Mouse (Mus musculus): ENCODE measurements around the gene Nwd1.

DNA sequence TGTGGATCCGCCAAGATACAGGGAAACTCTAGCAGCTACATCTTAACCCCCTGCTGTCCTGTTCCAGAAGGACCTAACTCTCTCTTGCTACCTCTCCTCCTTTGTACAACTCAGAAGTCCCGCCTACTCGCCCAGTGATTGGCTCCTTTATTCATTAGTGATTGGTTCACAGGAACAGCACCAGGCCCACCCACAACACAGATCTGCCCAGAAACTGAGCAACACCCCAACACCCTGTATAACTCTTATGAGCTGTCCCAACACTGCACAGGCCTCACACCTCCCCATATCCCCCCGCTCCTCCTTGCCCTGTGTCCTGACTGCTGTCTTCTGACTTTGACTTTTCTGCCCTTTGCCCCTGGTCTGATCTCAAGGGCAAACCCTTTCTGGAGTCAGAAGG is 119.2 kb downstream of the Nwd1 start:
- no peak for TF ChIP-seq CTCF (IDR thresholded peaks at IDR 0.05; ENCODE audit: low read depth, low read length)
- no peak for TF ChIP-seq POLR2A (IDR thresholded peaks at IDR 0.05; ENCODE audit: borderline replicate concordance, low read depth, low read length)

Measured in bone marrow macrophage, adult 2 months (primary cell).